Mouse (Mus musculus) olfactory bulb, adult 2 months (tissue): ENCODE data around the gene Gse1.

Experiments used
- CTCF ChIP-seq: fragments of 200-500 bp; IDR thresholded peaks from 2 replicates; pipeline ENCODE4 v1.5.1; 2012; ENCODE audit warnings: low read depth, mild to moderate bottlenecking, low read length, moderate library complexity; ENCODE audit not compliant: insufficient read depth
- POLR2A ChIP-seq: fragments of 200-500 bp; IDR thresholded peaks from 2 replicates; pipeline ENCODE4 v1.6.1; 2012; ENCODE audit warnings: mild to moderate bottlenecking, low read depth, low read length, moderate library complexity; ENCODE audit not compliant: insufficient read depth

DNA sequence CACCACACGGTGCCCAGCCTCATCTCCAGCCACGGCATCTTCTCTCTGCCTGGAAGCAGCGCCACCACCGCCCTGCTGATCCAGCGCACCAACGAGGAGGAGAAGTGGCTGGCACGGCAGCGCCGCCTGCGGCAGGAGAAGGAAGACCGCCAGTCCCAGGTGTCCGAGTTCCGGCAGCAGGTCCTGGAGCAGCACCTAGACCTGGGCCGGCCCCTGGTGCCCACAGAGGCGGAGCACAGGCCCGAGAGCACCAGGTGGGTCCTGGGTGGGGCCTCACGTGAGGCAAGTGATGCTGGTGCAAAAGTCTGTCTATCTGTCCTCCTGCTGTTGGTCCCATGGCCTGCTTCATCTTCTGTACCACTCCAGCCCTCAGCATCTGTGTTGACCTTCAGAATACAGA, 340.9 kb downstream of the Gse1 start:
- TF ChIP-seq POLR2A (no peak), CTCF (no peak)
